Mouse (Mus musculus) cerebellum, adult (tissue): ENCODE results near the gene Plekhg1.

Experiments
- ATAC-seq: cut with Nextera tagmentation; 2 replicates; pipeline ENCODE4 v1.9.2; 2017; ENCODE audit warnings: mild to moderate bottlenecking, moderate library complexity, mixed read lengths; ENCODE audit not compliant: insufficient number of reproducible peaks, low FRiP score, low TSS enrichment

Plekhg1 gene

GRCm38 (mm10) chr10:3867298-3867697 is 127.1 kb downstream of the Plekhg1 start:
- ATAC-seq: no peak

GRCm38 (mm10) chr10:3870828-3871227 is 130.7 kb downstream of the Plekhg1 start:
- no peak for ATAC-seq

GRCm38 (mm10) chr10:3873467-3873866 is 133.3 kb downstream of the Plekhg1 start:
- no peak for ATAC-seq

- ATAC-seq: no peak
Observed at GRCm38 (mm10) chr10:3877852-3878535, 137.8 kb downstream of the Plekhg1 start.

- ATAC-seq: no peak
Observed at GRCm38 (mm10) chr10:3881179-3881578, 141.0 kb downstream of the Plekhg1 start.

GRCm38 (mm10) chr10:3888510-3888909 is 148.3 kb downstream of the Plekhg1 start:
- ATAC-seq: no peak

GRCm38 (mm10) chr10:3891381-3892263 is 151.5 kb downstream of the Plekhg1 start:
- ATAC-seq: no peak

GRCm38 (mm10) chr10:3892368-3892767 is 152.2 kb downstream of the Plekhg1 start:
- ATAC-seq: no peak

GRCm38 (mm10) chr10:3898068-3898467 is 157.9 kb downstream of the Plekhg1 start:
- ATAC-seq: no peak

GRCm38 (mm10) chr10:3900416-3900956 is 160.3 kb downstream of the Plekhg1 start:
- ATAC-seq: no peak

- ATAC-seq: no peak
Observed at GRCm38 (mm10) chr10:3905747-3906146, 165.6 kb downstream of the Plekhg1 start.

GRCm38 (mm10) chr10:3914104-3914503 is 173.9 kb downstream of the Plekhg1 start:
- ATAC-seq: no peak

GRCm38 (mm10) chr10:3920368-3921152 is 180.4 kb downstream of the Plekhg1 start:
- no peak for ATAC-seq

GRCm38 (mm10) chr10:3928008-3928545 is 187.9 kb downstream of the Plekhg1 start:
- ATAC-seq: no peak

GRCm38 (mm10) chr10:3931831-3932230 is 191.7 kb downstream of the Plekhg1 start:
- no peak for ATAC-seq

- no peak for ATAC-seq
Observed at GRCm38 (mm10) chr10:3933311-3933940, 193.3 kb downstream of the Plekhg1 start.

- ATAC-seq: no peak
Observed at GRCm38 (mm10) chr10:3936864-3937263, 196.7 kb downstream of the Plekhg1 start.

- ATAC-seq: no peak
Observed at GRCm38 (mm10) chr10:3939895-3940595, 199.9 kb downstream of the Plekhg1 start.

- no peak for ATAC-seq
Observed at GRCm38 (mm10) chr10:3940596-3940975, 200.4 kb downstream of the Plekhg1 start.
